Mouse (Mus musculus): ENCODE measurements around the gene Pou6f1.
"Not testable (repeated sequence)": the region's sequence is repeated elsewhere in the genome, so short reads cannot be mapped to it uniquely, and the experiment has no call there.

Pou6f1 gene

DNA sequence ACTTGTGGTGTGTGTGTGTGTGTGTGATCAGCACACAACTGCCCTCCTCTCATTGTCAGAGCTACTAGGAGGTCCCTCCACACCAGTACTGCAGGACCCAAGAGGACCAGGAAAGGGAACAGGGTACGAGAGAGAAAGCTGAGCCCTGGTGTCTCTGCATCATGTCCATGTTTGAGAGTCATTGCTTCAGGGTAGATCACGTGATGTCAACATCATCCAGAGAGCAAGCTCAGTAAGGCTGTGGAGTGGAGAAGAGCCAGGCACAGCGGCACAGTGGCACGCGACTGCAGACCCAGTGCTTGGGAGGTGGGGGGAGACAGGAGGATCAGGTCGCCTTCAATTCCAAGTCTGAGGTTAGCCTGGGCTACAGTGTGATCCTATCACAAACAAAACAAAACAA is 23.4 kb downstream of the Pou6f1 start:
- DNase-seq (ENCODE audit: low spot score): no peak

DNA sequence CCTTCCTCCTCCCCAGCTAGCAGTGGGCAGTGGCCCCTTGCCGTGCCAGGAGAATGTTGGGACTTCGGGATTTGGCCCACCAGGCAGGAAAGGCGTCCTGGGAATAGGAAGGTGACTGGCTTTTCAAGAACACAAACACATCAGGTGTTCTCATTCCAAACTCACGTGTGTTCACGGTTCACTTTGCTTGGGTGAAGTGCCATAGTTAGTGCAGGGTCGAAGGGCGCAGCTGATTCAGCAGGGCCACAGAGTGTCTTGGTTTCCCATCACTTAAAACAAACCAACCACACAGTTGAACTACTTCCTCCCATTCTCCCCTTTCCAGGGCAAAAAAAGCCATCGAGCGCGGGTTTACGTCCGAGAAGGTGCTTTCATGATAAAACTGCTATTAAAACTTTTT is 24.4 kb downstream of the Pou6f1 start:
- DNase-seq (ENCODE audit: low spot score): no peak

DNA sequence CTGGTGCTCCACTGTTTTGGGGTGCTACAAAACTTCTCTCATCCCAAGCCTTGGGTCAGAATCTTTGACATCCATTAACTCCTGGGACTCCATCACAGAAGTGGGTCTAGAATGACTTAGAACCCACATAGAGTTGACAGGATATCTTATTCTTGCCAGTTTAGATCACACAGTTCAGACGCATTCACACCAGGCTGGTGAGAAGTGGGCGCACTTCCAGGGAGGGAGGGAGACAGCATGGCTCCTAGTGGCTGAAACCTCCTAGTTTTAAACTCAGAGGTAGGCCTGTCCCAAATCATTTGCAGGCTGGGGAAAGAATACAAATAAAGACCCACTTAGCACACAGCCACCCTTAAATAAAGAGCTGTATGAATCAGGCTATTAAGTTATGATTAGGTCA is 25.4 kb downstream of the Pou6f1 start:
- DNase-seq (ENCODE audit: low spot score): no peak

DNA sequence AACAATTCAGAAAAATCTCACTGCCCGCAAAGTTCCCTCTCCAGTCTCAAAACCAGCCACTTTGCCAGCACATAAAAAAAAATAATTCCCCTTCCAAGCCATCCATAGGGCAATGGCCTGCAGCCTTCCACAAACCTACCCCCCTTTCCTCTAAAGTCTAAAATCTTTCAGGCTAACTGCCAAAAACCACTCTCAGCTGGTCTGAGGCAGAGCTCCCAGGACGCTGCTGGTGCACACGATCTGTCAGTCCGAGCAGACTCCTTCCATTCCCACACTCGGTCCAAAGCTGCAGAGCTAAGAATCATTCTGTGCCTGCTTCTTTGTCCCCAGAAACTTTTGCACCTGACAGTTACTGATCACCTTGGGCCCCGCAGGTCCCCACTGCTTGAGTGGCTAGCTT is 25.8 kb downstream of the Pou6f1 start:
- no peak for DNase-seq (ENCODE audit: low spot score)

DNA sequence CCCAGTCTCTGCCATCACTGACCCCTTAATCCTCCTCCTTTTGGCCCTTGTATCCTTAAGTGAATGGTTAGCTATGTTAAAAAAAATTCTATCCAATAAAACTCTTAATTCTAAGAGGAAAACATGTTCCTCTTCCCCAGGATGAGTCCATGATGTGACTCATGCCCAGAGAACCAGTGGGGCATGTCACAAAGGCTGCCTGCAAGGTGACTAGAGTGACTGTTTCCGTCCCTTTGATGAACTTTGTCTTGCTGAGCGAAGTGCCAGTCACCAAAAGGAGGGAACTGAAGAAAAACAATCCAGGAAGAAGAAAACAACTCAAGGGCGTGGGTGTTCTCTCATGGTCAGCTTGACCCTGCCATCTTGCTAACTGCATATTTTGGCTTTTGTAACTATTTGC is 30.5 kb downstream of the Pou6f1 start:
- no peak for DNase-seq (ENCODE audit: low spot score)

DNA sequence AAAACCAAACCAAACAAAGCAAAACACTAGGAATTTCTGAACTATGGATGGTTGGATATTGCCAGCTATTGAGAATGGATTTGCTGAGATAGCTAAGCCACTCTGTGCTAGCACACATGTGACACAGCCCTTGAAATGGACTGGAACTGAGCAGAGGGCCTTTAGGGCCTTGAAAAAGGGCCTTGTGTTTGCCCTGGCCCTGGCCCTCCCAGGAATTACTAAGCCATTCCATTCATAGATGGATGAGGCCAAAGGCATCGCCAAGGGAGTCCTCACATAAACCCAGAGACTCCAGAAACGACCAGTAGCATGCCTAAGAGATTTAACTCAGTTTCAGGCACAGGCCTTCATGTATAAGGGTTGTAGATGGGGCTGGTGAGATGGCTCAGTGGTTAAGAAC is 33.3 kb downstream of the Pou6f1 start:
- DNase-seq (ENCODE audit: low spot score): no peak

DNA sequence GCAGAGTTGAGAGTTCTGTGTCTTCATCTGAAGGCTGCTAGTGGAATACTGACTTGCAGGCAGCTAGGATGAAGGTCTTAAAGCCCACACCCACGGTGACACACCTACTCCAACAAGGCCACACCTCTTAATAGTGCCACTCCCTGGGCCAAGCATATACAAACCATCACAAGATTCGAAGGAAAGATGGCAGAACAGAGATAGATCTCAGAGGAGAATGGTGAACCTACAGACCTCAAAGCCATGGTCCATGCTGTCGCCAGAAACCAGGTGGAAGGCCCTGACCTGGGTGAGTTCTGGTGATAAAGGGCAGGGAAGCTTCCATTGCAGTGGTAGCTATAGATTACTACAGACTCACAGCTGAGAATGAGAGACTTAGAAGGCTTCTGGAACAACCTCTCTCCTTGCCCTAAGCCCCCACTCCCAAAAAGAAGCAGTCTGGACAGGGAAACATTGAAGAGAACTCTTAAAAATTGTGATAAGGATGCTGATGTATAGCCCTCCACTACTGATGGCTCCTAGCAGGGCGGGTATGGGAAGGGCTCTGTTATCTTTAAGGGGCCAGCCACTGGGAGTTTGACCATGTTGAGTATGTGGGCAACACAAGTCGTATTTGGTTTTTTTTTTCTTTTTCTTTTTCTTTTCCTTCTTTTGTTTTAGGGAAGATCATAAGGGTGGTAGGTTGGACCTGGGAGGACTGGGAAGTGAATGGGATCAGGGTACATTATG is 41.9 kb downstream of the Pou6f1 start:
- DNase-seq (ENCODE audit: low spot score): no peak

DNA sequence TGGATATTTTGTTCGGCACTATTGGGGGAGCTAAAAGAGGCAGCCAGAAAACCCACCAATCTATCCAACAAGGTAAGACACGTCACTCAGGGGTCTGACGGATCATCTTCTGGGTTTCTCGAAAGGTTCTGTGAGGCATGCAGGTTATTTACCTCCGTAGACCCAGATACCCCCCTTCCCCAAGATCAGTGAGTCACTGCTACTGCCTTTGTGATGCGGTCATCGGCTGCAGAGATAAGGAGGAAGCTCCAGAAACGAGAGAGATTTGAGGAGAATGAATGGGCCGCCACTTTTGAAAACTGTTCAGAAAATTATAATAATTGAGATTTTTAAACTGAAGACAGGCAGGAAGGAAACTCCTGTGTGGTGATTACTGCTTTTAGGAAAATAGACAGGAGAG is 43.4 kb downstream of the Pou6f1 start:
- DNase-seq (ENCODE audit: low spot score): no peak

DNA sequence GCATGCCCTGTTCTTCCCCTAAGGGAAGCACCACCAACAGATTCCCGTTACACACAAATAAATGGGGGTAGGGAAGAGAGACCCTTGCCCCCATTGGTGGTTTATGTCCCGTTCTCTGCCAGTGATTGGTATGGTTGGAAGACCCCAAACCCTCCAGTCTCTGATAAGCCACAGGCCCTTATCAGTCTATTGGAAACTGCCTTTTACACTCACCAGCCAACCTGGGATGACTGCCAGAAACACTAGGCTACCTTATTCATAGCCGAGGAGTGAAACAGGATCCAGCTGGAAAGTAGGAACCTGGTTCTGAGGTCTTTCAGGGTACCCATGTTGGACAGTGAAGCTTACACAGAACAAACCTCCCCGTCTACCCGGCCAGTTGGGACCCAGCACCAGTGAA is 43.8 kb downstream of the Pou6f1 start:
- no peak for DNase-seq (ENCODE audit: low spot score)

DNA sequence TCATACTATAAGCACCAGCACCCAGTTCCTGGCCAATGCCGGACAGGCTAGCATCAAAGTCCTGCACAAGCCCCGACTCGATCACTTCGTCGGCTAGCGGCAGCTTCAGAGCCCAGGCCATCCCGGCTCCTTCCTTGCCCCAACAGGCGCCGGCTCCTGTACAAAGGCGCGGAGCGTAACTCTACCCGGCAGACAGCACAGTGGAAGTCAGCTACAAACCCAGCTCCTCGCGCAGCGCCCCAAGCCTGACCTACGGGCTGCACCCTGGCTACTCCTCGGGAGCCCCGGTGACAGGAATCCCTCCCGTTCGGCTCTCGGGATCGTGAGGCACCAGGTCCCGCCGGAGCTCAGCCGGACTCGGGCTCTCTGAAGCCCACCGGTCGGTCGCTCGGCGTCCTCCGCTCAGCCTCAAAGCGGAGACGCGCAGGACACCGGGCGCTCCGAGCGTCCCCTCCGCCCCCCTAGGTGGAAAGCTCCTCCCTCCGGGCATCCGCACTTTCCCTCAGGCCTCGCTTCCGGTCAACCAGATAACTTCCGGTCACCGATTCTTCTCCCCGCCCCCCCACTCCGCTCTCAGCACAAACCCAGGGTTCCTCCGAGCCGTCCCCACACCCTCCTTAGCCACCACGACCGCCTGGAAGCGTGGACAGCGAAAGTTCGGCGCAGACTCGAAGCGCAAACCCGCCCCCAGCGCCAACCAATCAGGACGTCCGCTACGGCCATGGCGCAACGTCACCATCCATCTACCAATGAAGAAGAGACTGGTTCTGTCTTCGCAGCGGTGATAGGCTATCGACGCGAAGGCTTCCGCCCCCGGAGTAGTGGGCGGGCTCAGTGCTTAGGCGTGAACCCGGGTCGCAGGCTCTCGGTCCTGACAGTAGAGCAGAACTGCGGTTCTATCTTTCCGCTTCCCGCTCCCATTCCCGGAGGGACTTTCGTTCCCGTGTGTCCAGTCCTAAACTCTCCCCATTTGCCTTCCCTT is 48.2 kb downstream of the Pou6f1 start, which contains the start of gene Tfcp2:
Tfcp2 (minus strand) TSS at position 683 of the 982 bp plus-strand sequence.
- peak; percentile 99 for DNase-seq (ENCODE audit: low spot score)

DNA sequence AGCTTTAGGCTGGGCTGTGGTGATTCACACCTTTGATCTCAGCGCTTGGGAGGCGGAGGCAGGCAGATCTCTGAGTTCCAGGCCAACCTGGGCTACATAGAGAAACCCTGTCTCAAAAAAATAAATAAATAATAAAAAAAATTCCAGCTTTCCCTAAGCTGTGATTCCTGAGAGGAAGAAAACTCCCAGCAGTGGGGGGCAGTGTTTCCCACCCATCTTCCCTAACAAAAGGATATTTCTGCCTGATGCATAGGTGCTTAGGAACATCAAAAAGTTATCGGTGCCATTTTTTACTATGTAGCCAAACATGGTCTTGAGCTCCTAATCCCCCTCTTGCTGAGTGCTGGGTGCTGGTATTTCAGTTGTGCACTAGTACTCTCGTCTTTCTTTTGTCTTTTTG is 49.5 kb downstream of the Pou6f1 start:
- DNase-seq (ENCODE audit: low spot score): no peak

DNA sequence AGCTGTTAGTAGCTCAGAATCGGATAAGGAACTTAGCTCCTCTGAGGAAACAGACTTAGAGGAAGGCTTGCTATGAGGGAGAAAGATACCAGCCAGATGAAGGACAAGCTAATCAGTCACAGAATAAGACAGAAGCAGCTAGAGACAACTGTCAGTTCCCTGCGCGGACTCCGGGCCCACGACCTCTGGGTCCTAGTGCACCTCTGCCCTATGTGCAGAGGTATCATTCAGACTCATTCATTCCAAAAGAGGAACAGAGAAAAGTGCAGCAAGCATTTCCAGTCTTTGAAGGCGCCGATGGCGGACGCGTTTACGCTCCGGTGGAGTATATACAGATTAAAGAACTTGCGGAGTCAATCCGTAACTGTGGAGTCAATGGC is 56.1 kb downstream of the Pou6f1 start:
- not testable (repeated sequence) for DNase-seq (ENCODE audit: low spot score)

DNA sequence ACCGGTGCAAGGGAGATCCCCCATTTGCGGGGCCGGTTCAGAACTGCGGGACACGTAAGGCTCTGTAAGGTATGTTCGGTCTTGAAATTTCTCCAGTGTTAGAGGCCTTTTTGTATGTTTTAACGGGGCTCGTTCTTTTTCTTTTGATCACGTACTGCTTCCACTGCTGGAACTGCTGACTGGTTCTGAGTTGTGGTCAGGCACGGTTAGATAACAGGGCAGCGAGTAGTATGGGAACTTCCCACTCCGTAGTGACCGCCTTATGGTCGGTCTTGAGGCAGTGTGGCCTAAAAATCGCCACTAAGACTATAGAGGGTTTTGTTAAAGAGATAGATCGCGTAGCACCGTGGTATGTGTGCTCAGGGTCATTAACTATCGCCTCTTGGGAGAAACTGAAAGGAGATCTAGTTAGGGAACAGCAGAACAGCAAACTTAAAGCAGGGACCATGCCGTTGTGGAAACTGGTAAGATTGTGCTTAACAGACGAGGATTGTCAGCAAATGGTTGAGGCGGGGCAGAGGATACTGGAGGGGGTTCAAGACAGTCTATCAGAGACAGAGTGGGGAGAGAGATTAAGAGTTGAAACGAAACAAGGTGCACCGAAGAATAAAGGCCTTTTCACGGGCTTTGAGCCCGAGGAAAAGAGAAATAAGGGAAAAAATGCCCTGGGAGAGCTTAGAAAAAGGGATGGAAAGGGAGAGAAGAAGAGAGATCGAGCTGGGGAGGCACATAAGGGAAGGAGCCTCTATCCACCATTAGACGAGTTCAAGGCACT is 56.7 kb downstream of the Pou6f1 start:
- DNase-seq (ENCODE audit: low spot score): not testable (repeated sequence)

DNA sequence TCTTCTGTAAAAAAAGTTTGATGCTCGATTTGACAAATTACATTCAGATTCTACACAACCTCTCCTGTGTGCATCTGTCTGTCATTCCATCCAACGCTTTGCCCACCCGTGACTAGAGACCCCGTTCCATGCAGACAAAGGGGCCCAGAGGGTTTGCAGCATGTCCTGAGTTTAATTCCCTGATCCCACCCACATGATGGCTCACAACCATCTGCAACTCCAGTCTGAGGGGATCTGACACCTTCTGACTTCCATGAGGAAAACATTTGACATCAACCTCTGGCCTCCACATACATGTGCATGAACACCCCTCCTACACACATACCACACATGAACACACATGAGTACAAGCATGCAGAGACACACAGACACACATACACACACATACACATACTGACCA is 58.4 kb downstream of the Pou6f1 start:
- no peak for DNase-seq (ENCODE audit: low spot score)

DNA sequence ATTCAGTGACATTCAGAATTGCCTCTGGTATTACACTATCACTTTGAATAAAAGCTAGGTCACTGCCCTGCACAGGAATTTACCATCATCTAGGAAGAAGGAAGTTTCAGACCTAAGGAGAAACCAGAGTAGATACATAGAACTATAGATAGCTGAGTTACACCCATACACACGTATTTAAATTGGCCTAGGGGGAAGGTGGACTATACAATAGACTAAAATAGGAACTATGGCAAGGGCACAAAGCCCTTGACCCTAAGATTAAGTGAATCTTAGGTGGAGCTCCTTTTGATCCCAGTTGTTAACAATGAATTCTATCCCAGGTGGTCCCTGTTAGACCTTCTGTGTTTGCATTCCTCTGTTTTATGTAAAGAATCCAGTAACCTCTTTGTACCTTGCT is 58.8 kb downstream of the Pou6f1 start:
- DNase-seq (ENCODE audit: low spot score): not testable (repeated sequence)

DNA sequence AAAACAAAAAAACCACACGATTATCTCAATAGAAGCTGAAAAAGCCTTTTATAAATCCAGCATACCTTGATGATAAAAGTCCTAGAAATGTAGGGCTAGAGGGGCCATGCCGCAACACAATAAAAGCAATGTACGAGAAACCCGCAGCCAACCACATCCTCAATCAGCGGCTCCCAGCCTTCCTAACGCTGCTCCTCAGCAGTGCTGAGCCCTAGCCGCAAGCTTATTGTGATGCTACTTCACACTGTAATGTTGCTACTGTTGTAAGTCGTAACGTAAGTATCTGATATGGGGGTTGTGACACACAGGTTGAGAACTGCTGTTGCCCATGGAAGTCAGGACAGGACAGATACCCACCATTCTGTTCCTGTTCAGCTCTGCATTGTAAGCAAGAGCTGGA is 60.4 kb downstream of the Pou6f1 start:
- no peak for DNase-seq (ENCODE audit: low spot score)

DNA sequence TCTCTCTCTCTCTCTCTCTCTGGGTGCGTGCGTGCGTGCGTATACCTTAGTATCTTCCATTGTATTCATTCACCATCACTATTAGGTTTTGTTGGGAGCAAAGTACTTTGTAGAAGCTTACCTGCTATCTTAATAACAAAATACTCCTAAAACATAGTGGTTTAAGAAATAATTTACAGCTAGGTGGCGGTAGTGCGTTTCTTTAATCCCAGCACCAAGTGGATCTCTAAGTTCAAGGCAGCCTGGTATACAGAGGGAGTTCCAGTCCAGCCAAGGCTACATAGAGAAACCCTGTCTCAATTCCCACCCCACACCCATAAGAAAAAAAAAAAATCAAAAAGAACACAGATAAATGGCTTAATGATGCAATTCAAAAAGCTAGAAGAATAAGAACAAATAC is 61.9 kb downstream of the Pou6f1 start:
- peak; percentile 75 for DNase-seq (ENCODE audit: low spot score)

DNA sequence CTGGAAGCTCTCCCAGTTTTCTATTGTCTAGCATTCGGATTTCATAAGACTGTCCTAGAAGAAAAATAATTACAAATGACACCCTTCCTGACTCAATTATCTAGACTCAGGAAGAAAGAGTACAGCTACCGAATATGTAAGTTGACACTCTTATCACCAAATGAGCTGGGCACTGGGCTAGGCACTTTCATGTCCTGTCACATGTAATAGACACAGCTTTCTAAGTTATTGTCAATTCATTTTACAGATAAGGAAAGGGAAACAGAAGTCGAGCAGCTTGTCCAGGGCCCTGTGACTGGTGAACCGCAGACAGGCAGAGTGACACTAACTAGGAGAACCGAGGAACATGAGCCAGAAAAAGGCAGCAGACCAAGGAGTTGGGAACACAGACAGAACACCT is 71.9 kb downstream of the Pou6f1 start:
- DNase-seq (ENCODE audit: low spot score): no peak

DNA sequence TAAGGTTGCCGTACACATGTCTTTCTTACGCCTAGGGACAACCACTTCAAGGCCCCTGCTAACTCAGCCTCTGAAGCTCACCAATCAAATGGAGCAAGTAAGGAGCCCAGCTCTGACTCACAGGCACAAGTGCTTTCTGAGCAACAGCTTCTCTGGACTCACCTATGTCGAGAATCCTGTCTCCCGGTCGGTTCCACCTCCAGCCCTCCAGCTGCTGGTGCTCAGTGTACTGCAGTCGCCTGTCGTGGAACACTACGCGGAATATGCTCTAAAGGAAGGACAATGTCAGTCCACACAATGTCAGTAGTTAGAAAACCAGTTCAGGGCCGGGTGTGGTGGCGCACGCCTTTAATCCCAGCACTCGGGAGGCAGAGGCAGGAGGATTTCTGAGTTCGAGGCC is 74.4 kb downstream of the Pou6f1 start:
- no peak for DNase-seq (ENCODE audit: low spot score)
